Mouse (Mus musculus) liver, adult 2 months (tissue): ENCODE measurements around the gene Serpinb8. TPM values are rescaled to one million over a fixed set of nuclear protein-coding genes. Genes with fewer than 3 reads are reported as not detected.

Experiments
- DNase-seq: peaks from one replicate; pipeline ENCODE4 v3.0.0-alpha.2; 2011; ENCODE audit warnings: low read depth, low spot score; ENCODE audit errors: extremely low read depth
- H3K27ac ChIP-seq: fragments of 200-500 bp; replicated peaks from 2 replicates; pipeline ENCODE4 v1.5.1; 2012; ENCODE audit warnings: low read depth, mild to moderate bottlenecking, control low read depth, inconsistent platforms, low read length; ENCODE audit not compliant: insufficient read depth
- H3K27me3 ChIP-seq: fragments of 200-500 bp; 2 replicates; pipeline ENCODE4 v1.6.1; 2012; ENCODE audit warnings: mild to moderate bottlenecking, moderate library complexity, low read length, inconsistent platforms; ENCODE audit not compliant: control insufficient read depth, insufficient read depth
- H3K36me3 ChIP-seq: fragments of 200-500 bp; 2 replicates; pipeline ENCODE4 v1.6.1; 2012; ENCODE audit warnings: low read length, inconsistent platforms; ENCODE audit not compliant: control insufficient read depth, insufficient read depth
- H3K4me1 ChIP-seq: fragments of 200-500 bp; 2 replicates; pipeline ENCODE4 v1.6.1; 2011; ENCODE audit warnings: low read length; ENCODE audit not compliant: control insufficient read depth, insufficient read depth
- H3K4me3 ChIP-seq: fragments of 200-500 bp; 2 replicates; pipeline ENCODE4 v1.5.1; 2011; ENCODE audit warnings: low read depth, mild to moderate bottlenecking, control low read depth, low read length, moderate library complexity; ENCODE audit not compliant: insufficient read depth
- H3K79me2 ChIP-seq: fragments of 200-500 bp; 2 replicates; pipeline ENCODE4 v1.6.1; 2012; ENCODE audit warnings: inconsistent platforms, mild to moderate bottlenecking, low read length, moderate library complexity; ENCODE audit not compliant: control insufficient read depth, insufficient read depth
- H3K9ac ChIP-seq: fragments of 200-500 bp; 2 replicates; pipeline ENCODE4 v1.6.1; 2012; ENCODE audit warnings: low read depth, mild to moderate bottlenecking, control low read depth, inconsistent platforms, low read length
- CTCF ChIP-seq: fragments of 200-500 bp; IDR thresholded peaks from 2 replicates; pipeline ENCODE4 v1.5.1; 2011; ENCODE audit warnings: low read depth, low read length, control low read depth
- POLR2A ChIP-seq: fragments of 200-500 bp; IDR thresholded peaks from 2 replicates; pipeline ENCODE4 v1.6.1; 2011; ENCODE audit warnings: low read length, control low read depth; ENCODE audit not compliant: insufficient read depth; ENCODE audit errors: extremely low read depth
- WGBS: fragments of 180-500 bp; shearing (Covaris S2); methylation state at CpG from one replicate; pipeline ENCODE4 v1.1.7; 2018; 5-methylcytosine and 5-hydroxymethylcytosine counted together
- polyA plus RNA-seq: library from polyadenylated mRNA; depleted of rRNA; stranded (reverse); fragments of >200 nt; gene quantifications from 2 replicates; pipeline ENCODE4 v1.2.3, GENCODE M21; 2012
- total RNA-seq: library from RNA; depleted of rRNA; stranded (reverse); fragments of >200 nt; gene quantifications from 2 replicates; pipeline ENCODE4 v1.2.3, GENCODE M21; 2014

Serpinb8 gene
- total and polyA plus RNA-seq, 2 experiments: 2.5 to 3.5 TPM

GRCm38 (mm10) chr1:107581220-107581619 is 8.6 kb upstream of the Serpinb8 start:
- no peak for TF ChIP-seq CTCF
- no peak for TF ChIP-seq POLR2A
- H3K9ac ChIP-seq: no peak overlapping the region
- no peaks in the 10 kb centered on the region for H3K79me2 ChIP-seq
- H3K4me1 ChIP-seq: no peaks in the 10 kb centered on the region
- no peaks in the 10 kb centered on the region for H3K36me3 ChIP-seq
- H3K27ac ChIP-seq: no peak overlapping the region
- no peaks in the 10 kb centered on the region for H3K27me3 ChIP-seq
- H3K4me3 ChIP-seq: no peak overlapping the region
- no peak for DNase-seq
- WGBS: 79% methylated on average over 1 of the region's 1 CpGs

- Histone ChIP-seq H3K4me3 (no peak overlapping the region), H3K79me2 (no peaks in the 10 kb centered on the region), H3K36me3 (no peaks in the 10 kb centered on the region), H3K4me1 (no peaks in the 10 kb centered on the region), H3K27ac (no peak overlapping the region), H3K9ac (no peak overlapping the region), H3K27me3 (no peaks in the 10 kb centered on the region)
- DNase-seq: no peak
- no peak for TF ChIP-seq CTCF
- TF ChIP-seq POLR2A: no peak
Measured at GRCm38 (mm10) chr1:107582900-107583299, 6.9 kb upstream of the Serpinb8 start.

- DNase-seq: peak; percentile 33
- Histone ChIP-seq H3K27ac (no peak overlapping the region), H3K9ac (no peak overlapping the region), H3K4me1 (no peaks in the 10 kb centered on the region), H3K79me2 (no peaks in the 10 kb centered on the region), H3K4me3 (no peak overlapping the region), H3K36me3 (no peaks in the 10 kb centered on the region), H3K27me3 (no peaks in the 10 kb centered on the region)
- TF ChIP-seq CTCF: no peak
- 52% methylated on average over 1 of the region's 1 CpGs for WGBS
Measured at GRCm38 (mm10) chr1:107583958-107584376, 5.8 kb upstream of the Serpinb8 start.

GRCm38 (mm10) chr1:107584932-107585331 is 4.9 kb upstream of the Serpinb8 start:
- no peak for DNase-seq
- TF ChIP-seq POLR2A (no peak), CTCF (no peak)
- Histone ChIP-seq H3K4me1 (no peaks in the 10 kb centered on the region), H3K9ac (no peak overlapping the region), H3K27me3 (no peaks in the 10 kb centered on the region), H3K36me3 (no peaks in the 10 kb centered on the region), H3K79me2 (no peaks in the 10 kb centered on the region), H3K4me3 (no peak overlapping the region), H3K27ac (no peak overlapping the region)
- WGBS: 89% methylated on average over 3 of the region's 3 CpGs

GRCm38 (mm10) chr1:107586196-107586595 is 3.6 kb upstream of the Serpinb8 start:
- Histone ChIP-seq H3K79me2 (no peaks in the 10 kb centered on the region), H3K36me3 (no peaks in the 10 kb centered on the region), H3K9ac (no peak overlapping the region), H3K4me1 (no peaks in the 10 kb centered on the region), H3K27me3 (no peaks in the 10 kb centered on the region), H3K4me3 (no peak overlapping the region), H3K27ac (no peak overlapping the region)
- TF ChIP-seq POLR2A: no peak
- no peak for TF ChIP-seq CTCF
- 23% methylated on average over 3 of the region's 3 CpGs for WGBS
- DNase-seq: no peak

GRCm38 (mm10) chr1:107588206-107588605 is 1.6 kb upstream of the Serpinb8 start:
- TF ChIP-seq CTCF: no peak
- no peak for TF ChIP-seq POLR2A
- Histone ChIP-seq H3K27ac (no peak overlapping the region), H3K4me3 (no peak overlapping the region), H3K27me3 (no peaks in the 10 kb centered on the region), H3K4me1 (no peaks in the 10 kb centered on the region), H3K79me2 (no peaks in the 10 kb centered on the region), H3K9ac (no peak overlapping the region), H3K36me3 (no peaks in the 10 kb centered on the region)
- DNase-seq: no peak
